Mouse (Mus musculus) hindbrain, postnatal 0 days (tissue): ENCODE results near the gene Flrt2. TPM values are rescaled to one million over a fixed set of nuclear protein-coding genes. Genes with fewer than 3 reads are reported as not detected.
A peak's percentile ranks its signal among the peaks of the same experiment; 100 is the strongest.

Source experiments
- ATAC-seq: fragments of 200-750 bp; cut with Nextera tagmentation; 2 replicates; pipeline ENCODE4 v1.8.0; 2017; ENCODE audit warnings: mild to moderate bottlenecking, moderate TSS enrichment, moderate library complexity
- DNase-seq: peaks from one replicate; pipeline ENCODE4 v3.0.0-alpha.2; 2015; ENCODE audit warnings: low spot score
- H3K27ac ChIP-seq: fragments of 300-500 bp; sonication (generic); 2 replicates; pipeline ENCODE4 v1.5.1; 2014; ENCODE audit warnings: mild to moderate bottlenecking
- H3K27me3 ChIP-seq: fragments of 300-500 bp; sonication (generic); 2 replicates; pipeline ENCODE4 v1.6.1; 2014; ENCODE audit warnings: low read length, mixed read lengths; ENCODE audit not compliant: insufficient read depth
- H3K36me3 ChIP-seq: fragments of 300-500 bp; sonication (generic); 2 replicates; pipeline ENCODE4 v1.6.1; 2014; ENCODE audit warnings: low read length, mixed read lengths; ENCODE audit not compliant: insufficient read depth
- H3K4me1 ChIP-seq: fragments of 300-500 bp; sonication (generic); 2 replicates; pipeline ENCODE4 v1.6.1; 2014; ENCODE audit warnings: antibody characterized with exemption, low read length, mixed read lengths; ENCODE audit not compliant: insufficient read depth
- H3K4me2 ChIP-seq: fragments of 300-500 bp; sonication (generic); 2 replicates; pipeline ENCODE4 v1.6.1; 2014; ENCODE audit warnings: low read depth, mild to moderate bottlenecking, low read length, moderate library complexity, mixed read lengths
- H3K4me3 ChIP-seq: fragments of 300-500 bp; sonication (generic); 2 replicates; pipeline ENCODE4 v1.5.1; 2014; ENCODE audit warnings: low read length
- H3K9ac ChIP-seq: fragments of 300-500 bp; sonication (generic); replicated peaks from 2 replicates; pipeline ENCODE4 v1.6.1; 2014; ENCODE audit warnings: mild to moderate bottlenecking, low read length, moderate library complexity, mixed read lengths
- H3K9me3 ChIP-seq: fragments of 300-500 bp; sonication (generic); 2 replicates; pipeline ENCODE4 v1.6.1; 2016; ENCODE audit warnings: low read length, mixed read lengths
- CTCF ChIP-seq: IDR thresholded peaks from 2 replicates; pipeline ENCODE4 v1.5.1; 2016; ENCODE audit warnings: antibody characterized with exemption, control low read depth, low read depth
- WGBS: fragments of 180-500 bp; shearing (Covaris S2); extraction: QIAGEN DNeasy Blood & Tissue Kit; methylation state at CpG from one replicate; pipeline ENCODE4 v1.1.7; 2014; 5-methylcytosine and 5-hydroxymethylcytosine counted together
- polyA plus RNA-seq: library from polyadenylated mRNA; unstranded; fragments of >200 nt; fragmentation: Nextera tagmentation; extraction: Ambion mirVana; gene quantifications from 2 replicates; pipeline ENCODE4 v1.2.1, GENCODE M21; 2015
- total RNA-seq: library from RNA; depleted of rRNA; stranded (reverse); fragments of >200 nt; gene quantifications from 2 replicates; pipeline ENCODE4 v1.2.3, GENCODE M21; 2014

Gene Flrt2
- total and polyA plus RNA-seq, 2 experiments from 2014 or later, result 12.5 to 40.9 TPM

DNA sequence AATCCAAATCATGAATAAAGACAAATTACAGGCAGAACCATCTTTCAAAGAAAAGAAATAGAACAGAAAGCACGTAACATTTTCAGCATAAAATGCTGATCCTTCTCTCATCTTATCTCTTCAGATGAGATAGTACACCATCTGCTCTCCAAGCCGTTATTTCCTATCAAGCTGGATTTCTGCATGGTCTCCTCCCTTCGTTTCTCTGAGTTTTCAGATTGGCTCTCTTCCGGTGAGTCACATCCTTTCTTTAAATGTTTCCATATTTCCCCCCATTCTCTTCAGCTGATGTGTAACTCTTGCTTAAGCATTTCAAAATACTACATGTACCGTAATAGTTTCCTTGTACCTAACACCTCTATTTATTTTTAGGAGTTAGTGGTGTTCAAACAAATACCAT lies 16.3 kb upstream of the Flrt2 start:
- Histone ChIP-seq H3K27me3 (no peaks in the 10 kb centered on the region), H3K36me3 (no peaks in the 10 kb centered on the region), H3K27ac (no peak overlapping the region), H3K9ac (no peak overlapping the region), H3K4me3 (no peak overlapping the region), H3K9me3 (no peaks in the 10 kb centered on the region), H3K4me1 (no peaks in the 10 kb centered on the region), H3K4me2 (no peak overlapping the region)
- no peak for TF ChIP-seq CTCF
- ATAC-seq, result no peak
- DNase-seq, result no peak
- 81% methylated on average over 5 of the region's 5 CpGs for WGBS

DNA sequence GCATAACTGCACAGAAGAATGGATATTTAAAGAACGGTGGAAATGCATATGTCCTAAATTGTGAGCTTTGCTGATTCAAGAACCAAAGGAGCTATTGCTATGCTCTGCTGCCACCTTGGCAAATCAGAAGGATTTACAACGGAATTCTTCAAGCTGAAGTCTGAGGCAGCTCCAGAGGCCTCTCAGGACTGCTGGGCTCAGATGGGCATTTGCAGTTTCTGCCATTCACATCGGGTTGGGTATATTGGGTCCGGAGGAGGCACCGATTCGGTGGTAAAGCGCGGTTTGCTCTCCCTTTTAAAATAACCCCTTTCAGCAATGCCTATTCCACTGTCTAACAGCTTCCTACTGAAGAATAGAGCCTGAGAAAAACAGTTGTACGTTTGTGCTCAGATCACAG lies 1.2 kb upstream of the Flrt2 start:
- Histone ChIP-seq H3K4me1 (0 out of 2 replicates have a peak, but pooled peaks cover 6% of the 10 kb centered on the region), H3K9ac (no peak overlapping the region), H3K27ac (no peak overlapping the region), H3K36me3 (no peaks in the 10 kb centered on the region), H3K27me3 (no peaks in the 10 kb centered on the region), H3K4me2 (peak overlapping the region; percentile 75), H3K9me3 (no peaks in the 10 kb centered on the region), H3K4me3 (no peak overlapping the region)
- ATAC-seq (no peak), DNase-seq (peak; percentile 86)
- peak; percentile 85 for TF ChIP-seq CTCF
- WGBS, result 7% methylated on average over 9 of the region's 9 CpGs

DNA sequence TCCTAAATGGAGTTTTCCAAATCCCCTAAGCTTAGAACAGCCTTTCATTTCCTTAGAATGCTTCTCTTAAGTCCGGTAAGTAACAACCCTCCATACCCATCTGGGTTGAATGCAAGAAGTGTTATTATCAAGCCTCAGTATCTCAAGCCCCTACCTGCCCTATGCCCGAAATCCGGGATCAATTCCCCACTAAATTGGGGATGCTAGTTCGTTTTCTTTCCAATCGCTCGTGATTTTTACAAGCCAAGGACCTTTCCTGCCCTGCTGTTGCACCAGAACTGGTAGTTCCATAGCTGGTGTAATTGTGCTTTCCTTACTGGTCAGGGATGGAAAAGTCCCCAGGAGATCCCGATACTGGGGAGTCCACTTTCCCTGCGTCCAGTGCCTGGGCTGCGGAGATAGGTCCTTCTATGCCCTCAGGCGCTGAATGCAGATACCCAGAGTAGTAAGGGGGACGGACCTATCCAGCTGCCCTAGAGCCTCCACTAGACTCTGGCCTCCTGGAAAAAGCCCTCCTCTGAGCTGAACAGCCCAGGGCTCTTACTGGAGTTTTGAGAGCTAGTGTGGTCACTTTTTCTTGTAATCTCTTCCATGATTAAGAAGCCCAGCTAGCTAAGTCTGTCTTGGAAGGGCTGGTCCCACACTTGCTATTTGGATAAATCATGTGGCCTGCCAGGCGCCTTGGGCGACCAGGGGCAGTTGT lies 1.1 kb downstream of the Flrt2 start:
- Histone ChIP-seq H3K4me2 (peak overlapping the region; percentile 75), H3K4me1 (0 out of 2 replicates have a peak, but pooled peaks cover 6% of the 10 kb centered on the region), H3K27ac (peak overlapping the region; percentile 92), H3K36me3 (no peaks in the 10 kb centered on the region), H3K9me3 (no peaks in the 10 kb centered on the region), H3K27me3 (no peaks in the 10 kb centered on the region), H3K9ac (peak overlapping the region; percentile 64), H3K4me3 (peak overlapping the region; percentile 67)
- 4% methylated on average over 13 of the region's 13 CpGs for WGBS
- DNase-seq (peak; percentile 26), ATAC-seq (no peak)
- no peak for TF ChIP-seq CTCF

DNA sequence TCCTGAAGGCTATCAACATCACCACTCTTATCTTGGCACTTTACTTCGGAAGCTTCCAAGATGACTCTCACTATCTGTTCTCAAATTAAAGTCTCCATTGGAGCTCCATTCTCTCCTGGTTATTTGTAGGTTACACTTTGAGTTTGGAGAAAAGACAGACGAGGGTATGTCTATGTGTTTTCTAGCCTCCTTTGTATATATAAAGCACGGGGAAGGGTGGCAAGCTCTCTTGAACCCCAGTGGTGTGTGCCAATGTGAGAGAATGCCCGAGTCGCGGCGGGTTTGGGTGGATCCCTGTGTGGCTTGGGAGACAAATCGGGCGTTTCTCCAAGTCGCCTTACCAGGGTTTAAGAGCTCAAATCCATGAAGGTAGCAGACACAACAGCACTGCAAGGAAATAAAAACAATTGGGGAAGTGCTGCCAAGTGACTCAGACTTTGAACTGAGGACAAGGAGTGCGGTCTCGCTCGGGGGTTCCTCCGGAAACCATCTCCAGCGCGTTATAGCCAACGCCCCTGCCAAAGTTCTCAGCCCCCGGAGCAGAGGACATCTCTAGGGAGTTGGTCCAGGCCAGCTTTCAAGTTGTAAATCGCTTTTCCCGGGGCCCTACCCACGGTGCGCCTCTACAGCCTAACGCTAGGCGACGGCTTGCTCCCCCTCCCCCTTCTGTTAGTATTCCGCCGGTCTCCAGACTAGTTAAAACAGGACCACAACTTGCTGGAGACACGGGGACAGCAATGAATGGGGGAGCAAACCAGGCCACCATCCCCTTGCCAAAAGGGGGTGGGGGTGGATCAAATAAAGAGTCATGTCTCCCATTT lies 1.8 kb downstream of the Flrt2 start:
- Histone ChIP-seq H3K9me3 (no peaks in the 10 kb centered on the region), H3K4me3 (peak overlapping the region; percentile 67), H3K27ac (peak overlapping the region; percentile 92), H3K4me2 (peak overlapping the region; percentile 75), H3K9ac (peak overlapping the region; percentile 64), H3K27me3 (no peaks in the 10 kb centered on the region), H3K36me3 (no peaks in the 10 kb centered on the region), H3K4me1 (0 out of 2 replicates have a peak, but pooled peaks cover 6% of the 10 kb centered on the region)
- ATAC-seq (peak; percentile 40), DNase-seq (peak; percentile 73)
- WGBS, result under 1% methylated on average over 28 of the region's 28 CpGs
- peak; percentile 37 for TF ChIP-seq CTCF

DNA sequence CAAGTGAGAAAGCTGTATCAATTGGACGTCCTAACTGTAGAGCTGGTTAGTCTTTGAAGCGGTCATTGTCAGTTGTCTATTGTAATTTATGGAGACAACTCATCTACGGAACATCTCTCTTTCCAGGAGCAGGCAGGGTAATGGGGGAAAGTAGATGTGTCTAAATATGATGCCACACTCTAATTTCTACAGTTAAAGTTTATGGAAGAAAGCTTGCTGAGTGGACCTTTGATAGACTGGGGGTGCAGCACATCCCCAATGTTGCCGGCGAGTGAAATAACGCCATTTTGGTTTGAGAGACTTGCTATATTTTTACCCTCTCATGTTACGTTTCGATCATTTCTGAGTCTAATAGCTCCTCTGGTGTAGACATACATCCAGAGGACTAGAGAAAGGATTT lies 2.5 kb downstream of the Flrt2 start:
- peak overlapping the region; percentile 64 for H3K9ac ChIP-seq
- 0 out of 2 replicates have a peak, but pooled peaks cover 9% of the 10 kb centered on the region for H3K4me1 ChIP-seq
- no peak for TF ChIP-seq CTCF
- peak overlapping the region; percentile 92 for H3K27ac ChIP-seq
- H3K4me2 ChIP-seq, result peak overlapping the region; percentile 75
- ATAC-seq (no peak), DNase-seq (no peak)
- H3K36me3 ChIP-seq, result no peaks in the 10 kb centered on the region
- H3K27me3 ChIP-seq, result no peaks in the 10 kb centered on the region
- WGBS, result under 1% methylated on average over 8 of the region's 8 CpGs
- no peaks in the 10 kb centered on the region for H3K9me3 ChIP-seq
- peak overlapping the region; percentile 67 for H3K4me3 ChIP-seq

DNA sequence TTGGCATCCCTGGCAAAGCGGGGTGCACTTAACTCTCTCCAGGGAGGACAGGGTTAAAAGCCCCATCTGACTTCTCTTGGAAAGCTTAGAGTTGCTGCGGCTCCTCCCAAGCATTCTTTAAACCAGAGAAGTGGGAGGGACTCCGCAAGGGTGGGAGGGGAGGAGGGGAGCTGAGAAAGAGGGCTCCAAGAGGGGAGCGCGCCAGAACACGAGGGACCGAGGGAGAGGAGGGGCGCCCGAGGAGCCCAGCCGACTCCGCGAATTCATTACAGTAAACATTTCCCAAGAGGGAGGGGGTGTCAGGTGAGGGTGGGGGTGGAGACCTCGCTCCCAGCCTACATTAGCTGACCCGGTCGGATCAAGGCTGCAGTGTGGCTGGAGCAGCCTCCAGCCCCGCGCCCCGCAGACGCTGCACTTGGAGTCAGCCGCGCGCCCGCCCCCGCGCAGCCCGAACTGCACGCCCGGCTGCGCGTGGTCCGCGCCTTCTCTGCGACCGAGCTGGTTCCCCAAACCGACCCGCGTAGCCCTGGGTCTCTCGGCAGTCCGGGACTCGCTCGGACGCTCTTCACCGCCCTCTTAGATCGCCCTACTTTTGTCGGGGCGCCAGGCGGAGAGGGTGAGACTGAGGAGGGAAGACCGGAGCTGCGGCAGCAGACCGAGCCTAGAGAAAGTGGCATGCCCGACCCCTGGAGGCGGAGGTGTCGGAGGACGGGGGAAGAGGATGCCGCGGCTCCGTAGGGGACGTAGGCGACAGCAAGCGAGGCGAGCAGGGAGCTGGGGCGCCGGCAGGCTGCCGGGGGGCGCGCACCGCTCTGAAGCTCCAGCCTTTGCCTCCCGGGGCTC lies 3.2 kb downstream of the Flrt2 start:
- peak; percentile 55 for TF ChIP-seq CTCF
- Histone ChIP-seq H3K4me1 (0 out of 2 replicates have a peak, but pooled peaks cover 9% of the 10 kb centered on the region), H3K27me3 (no peaks in the 10 kb centered on the region), H3K27ac (peak overlapping the region; percentile 92), H3K36me3 (no peaks in the 10 kb centered on the region), H3K9ac (peak overlapping the region; percentile 64), H3K9me3 (no peaks in the 10 kb centered on the region), H3K4me3 (peak overlapping the region; percentile 67), H3K4me2 (peak overlapping the region; percentile 75)
- DNase-seq, result peak; percentile 92
- WGBS, result under 1% methylated on average over 65 of the region's 68 CpGs
- peak; percentile 93 for ATAC-seq
